Mouse (Mus musculus) urinary bladder, postnatal 10 days (tissue): ENCODE results near the gene Sfi1.
"Not testable (repeated sequence)": the region's sequence is repeated elsewhere in the genome, so short reads cannot be mapped to it uniquely, and the experiment has no call there.

Experiments
- DNase-seq: peaks from one replicate; pipeline ENCODE4 v3.0.0; 2022; ENCODE audit warnings: low spot score

The Sfi1 gene

GRCm38 (mm10) chr11:3173425-3174318, 19.6 kb downstream of the Sfi1 start:
- peak; percentile 98 for DNase-seq

- not testable (repeated sequence) for DNase-seq
Observed at GRCm38 (mm10) chr11:3172526-3172925, 20.7 kb downstream of the Sfi1 start.

GRCm38 (mm10) chr11:3171931-3172330, 21.3 kb downstream of the Sfi1 start:
- DNase-seq, result peak; percentile 78

GRCm38 (mm10) chr11:3169042-3169441, 24.2 kb downstream of the Sfi1 start:
- peak; percentile 71 for DNase-seq

- DNase-seq, result peak; percentile 80
Observed at GRCm38 (mm10) chr11:3167571-3168001, 25.7 kb downstream of the Sfi1 start.

- DNase-seq, result peak; percentile 11
Observed at GRCm38 (mm10) chr11:3167129-3167528, 26.1 kb downstream of the Sfi1 start.

- not testable (repeated sequence) for DNase-seq
Observed at GRCm38 (mm10) chr11:3166321-3166720, 26.9 kb downstream of the Sfi1 start.

- not testable (repeated sequence) for DNase-seq
Observed at GRCm38 (mm10) chr11:3165210-3165782, 28.0 kb downstream of the Sfi1 start.

- not testable (repeated sequence) for DNase-seq
Observed at GRCm38 (mm10) chr11:3163661-3164060, 29.6 kb downstream of the Sfi1 start.

GRCm38 (mm10) chr11:3163122-3163521, 30.1 kb downstream of the Sfi1 start:
- peak; percentile 65 for DNase-seq

GRCm38 (mm10) chr11:3162236-3162897, 30.9 kb downstream of the Sfi1 start:
- peak; percentile 93 for DNase-seq

GRCm38 (mm10) chr11:3161370-3161769, 31.9 kb downstream of the Sfi1 start:
- DNase-seq, result peak; percentile 90

GRCm38 (mm10) chr11:3158800-3159199, 34.5 kb downstream of the Sfi1 start:
- peak; percentile 21 for DNase-seq

- peak; percentile 26 for DNase-seq
Observed at GRCm38 (mm10) chr11:3157996-3158395, 35.3 kb downstream of the Sfi1 start.

GRCm38 (mm10) chr11:3156991-3157390, 36.3 kb downstream of the Sfi1 start:
- not testable (repeated sequence) for DNase-seq

GRCm38 (mm10) chr11:3153666-3154397, 39.4 kb downstream of the Sfi1 start:
- DNase-seq, result peak; percentile 88

- DNase-seq, result peak; percentile 67
Observed at GRCm38 (mm10) chr11:3151358-3151757, 41.9 kb downstream of the Sfi1 start.

- DNase-seq, result not testable (repeated sequence)
Observed at GRCm38 (mm10) chr11:3150677-3151003, 42.6 kb downstream of the Sfi1 start.

- DNase-seq, result peak; percentile 94
Observed at GRCm38 (mm10) chr11:3150003-3150676, 43.1 kb downstream of the Sfi1 start.

GRCm38 (mm10) chr11:3149471-3149870, 43.8 kb downstream of the Sfi1 start:
- not testable (repeated sequence) for DNase-seq

- not testable (repeated sequence) for DNase-seq
Observed at GRCm38 (mm10) chr11:3146806-3147205, 46.5 kb downstream of the Sfi1 start.
